Mouse (Mus musculus): Measurements from ENCODE around the gene Tmsb10.

Tmsb10 gene

GRCm38 (mm10) chr6:72955517-72956198 is 2.9 kb downstream of the Tmsb10 start:
- no peak for DNase-seq (ENCODE audit: low spot score)

- no peak for DNase-seq (ENCODE audit: low spot score)
Measured at GRCm38 (mm10) chr6:72954786-72955185, 3.8 kb downstream of the Tmsb10 start.

GRCm38 (mm10) chr6:72952967-72953366 is 5.6 kb downstream of the Tmsb10 start:
- no peak for DNase-seq (ENCODE audit: low spot score)

GRCm38 (mm10) chr6:72952221-72952620 is 6.3 kb downstream of the Tmsb10 start:
- no peak for DNase-seq (ENCODE audit: low spot score)

- no peak for DNase-seq (ENCODE audit: low spot score)
Measured at GRCm38 (mm10) chr6:72949161-72949756, 9.3 kb downstream of the Tmsb10 start.

- DNase-seq (ENCODE audit: low spot score) = no peak
Measured at GRCm38 (mm10) chr6:72948392-72948791, 10.2 kb downstream of the Tmsb10 start.

- DNase-seq (ENCODE audit: low spot score) = peak; percentile 9
Measured at GRCm38 (mm10) chr6:72947960-72948359, 10.6 kb downstream of the Tmsb10 start.

GRCm38 (mm10) chr6:72940493-72940892 is 18.1 kb downstream of the Tmsb10 start:
- peak; percentile 21 for DNase-seq (ENCODE audit: low spot score)

- DNase-seq (ENCODE audit: low spot score) = no peak
Measured at GRCm38 (mm10) chr6:72937859-72938258, 20.7 kb downstream of the Tmsb10 start.

GRCm38 (mm10) chr6:72937430-72937829 is 21.1 kb downstream of the Tmsb10 start:
- DNase-seq (ENCODE audit: low spot score) = no peak

GRCm38 (mm10) chr6:72932955-72933354 is 25.6 kb downstream of the Tmsb10 start:
- no peak for DNase-seq (ENCODE audit: low spot score)

- DNase-seq (ENCODE audit: low spot score) = no peak
Measured at GRCm38 (mm10) chr6:72931533-72931932, 27.0 kb downstream of the Tmsb10 start.

GRCm38 (mm10) chr6:72929795-72930398 is 28.7 kb downstream of the Tmsb10 start:
- DNase-seq (ENCODE audit: low spot score) = no peak

- peak; percentile 11 for DNase-seq (ENCODE audit: low spot score)
Measured at GRCm38 (mm10) chr6:72926755-72927482, 31.6 kb downstream of the Tmsb10 start.

GRCm38 (mm10) chr6:72926031-72926430 is 32.5 kb downstream of the Tmsb10 start:
- no peak for DNase-seq (ENCODE audit: low spot score)

- DNase-seq (ENCODE audit: low spot score) = no peak
Measured at GRCm38 (mm10) chr6:72923381-72923780, 35.2 kb downstream of the Tmsb10 start.

- no peak for DNase-seq (ENCODE audit: low spot score)
Measured at GRCm38 (mm10) chr6:72921081-72921480, 37.5 kb downstream of the Tmsb10 start.

GRCm38 (mm10) chr6:72918510-72919033 is 40.0 kb downstream of the Tmsb10 start:
- no peak for DNase-seq (ENCODE audit: low spot score)

- no peak for DNase-seq (ENCODE audit: low spot score)
Measured at GRCm38 (mm10) chr6:72916330-72916729, 42.2 kb downstream of the Tmsb10 start.

GRCm38 (mm10) chr6:72914087-72914749 is 44.3 kb downstream of the Tmsb10 start:
- no peak for DNase-seq (ENCODE audit: low spot score)

GRCm38 (mm10) chr6:72911261-72911660 is 47.3 kb downstream of the Tmsb10 start:
- DNase-seq (ENCODE audit: low spot score) = no peak

All from ovary, postnatal 36 days (tissue).